Mouse (Mus musculus): ENCODE measurements at regions not wholly inside any gene's neighbourhood (a gene's known extent, or its start where the extent isn't known, plus 50 kb on each side); places are given as distances from the start of the nearest gene placed in this dataset.

DNA sequence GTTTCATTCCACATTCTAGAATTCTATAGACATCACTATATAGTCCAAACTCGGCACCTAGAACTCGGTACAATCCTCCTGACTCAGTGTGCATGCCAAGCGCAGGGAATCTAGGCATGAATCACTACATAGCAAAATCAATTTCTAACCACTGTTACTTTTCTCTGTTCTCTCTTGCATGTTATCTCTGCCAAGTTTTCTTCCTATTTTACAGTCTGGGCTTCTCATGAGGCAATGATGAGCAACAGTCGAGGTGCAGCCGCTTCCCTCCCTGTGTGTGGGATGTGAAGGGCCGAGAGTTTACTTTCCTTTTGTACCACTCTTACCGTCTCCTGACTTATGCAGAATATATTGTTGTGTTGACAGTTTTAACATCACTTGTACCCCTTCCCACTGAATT, 204.4 kb upstream of the Klf12 start:
- no peaks in the 10 kb centered on the region for H3K9me3 ChIP-seq (ENCODE audit: low read length)
- peaks cover 4% of the 10 kb centered on the region; the same call in 1 of the 2 replicates for H3K4me1 ChIP-seq (replicated peaks; ENCODE audit: low read depth, low read length)
- H3K27me3 ChIP-seq (ENCODE audit: insufficient read depth, low read length) = no peaks in the 10 kb centered on the region
- TF ChIP-seq CTCF (conservative IDR thresholded peaks at IDR 0.05; ENCODE audit: low read length) (no peak), NANOG (IDR thresholded peaks at IDR 0.05; ENCODE audit: borderline replicate concordance, low read length) (no peak), POU5F1 (IDR thresholded peaks at IDR 0.05; ENCODE audit: borderline replicate concordance, low read length) (no peak)
- H3K4me3 ChIP-seq (replicated peaks; ENCODE audit: low read length) = no peak overlapping the region
- H3K36me3 ChIP-seq (ENCODE audit: insufficient read depth, low read length) = no peaks in the 10 kb centered on the region

DNA sequence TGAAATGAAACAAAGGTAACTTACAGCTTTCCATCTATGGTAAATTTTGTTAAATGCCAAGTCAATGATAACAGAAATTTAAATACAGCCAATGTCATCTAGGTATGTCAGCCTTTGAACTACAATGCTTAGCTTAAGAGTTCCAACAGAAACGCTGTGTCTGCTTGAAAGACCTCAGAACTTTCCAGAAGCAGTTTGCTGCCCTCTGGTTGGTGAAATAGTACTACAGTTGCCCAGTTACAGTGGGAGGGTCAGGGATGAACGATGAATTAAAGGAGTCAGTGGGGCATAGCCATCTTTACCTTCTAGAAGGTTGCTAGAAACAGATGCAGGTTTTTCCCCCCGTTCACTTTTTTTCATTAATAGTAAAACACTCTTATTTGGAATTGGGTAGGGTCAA, 201.0 kb upstream of the Klf12 start:
- H3K9me3 ChIP-seq (ENCODE audit: low read length) = no peaks in the 10 kb centered on the region
- H3K4me1 ChIP-seq (replicated peaks; ENCODE audit: low read depth, low read length) = peaks cover 4% of the 10 kb centered on the region; the same call in 1 of the 2 replicates
- H3K27me3 ChIP-seq (ENCODE audit: insufficient read depth, low read length) = 0 out of 2 replicates have a peak, but pooled peaks cover under 1% of the 10 kb centered on the region
- 0 out of 2 replicates have a peak, but pooled peaks have one; percentile 6 for TF ChIP-seq CTCF (conservative IDR thresholded peaks at IDR 0.05; ENCODE audit: low read length)
- no peak for TF ChIP-seq POU5F1 (IDR thresholded peaks at IDR 0.05; ENCODE audit: borderline replicate concordance, low read length)
- no peak overlapping the region for H3K4me3 ChIP-seq (replicated peaks; ENCODE audit: low read length)
- no peaks in the 10 kb centered on the region for H3K36me3 ChIP-seq (ENCODE audit: insufficient read depth, low read length)

GRCm38 (mm10) chr14:100484101-100484500, 199.6 kb upstream of the Klf12 start:
- no peak for TF ChIP-seq POU5F1 (IDR thresholded peaks at IDR 0.05; ENCODE audit: borderline replicate concordance, low read length)
- TF ChIP-seq NANOG (IDR thresholded peaks at IDR 0.05; ENCODE audit: borderline replicate concordance, low read length) = no peak
- TF ChIP-seq CTCF (conservative IDR thresholded peaks at IDR 0.05; ENCODE audit: low read length) = no peak
- H3K27me3 ChIP-seq (ENCODE audit: insufficient read depth, low read length) = 0 out of 2 replicates have a peak, but pooled peaks cover 3% of the 10 kb centered on the region
- no peak overlapping the region for H3K4me3 ChIP-seq (replicated peaks; ENCODE audit: low read length)
- H3K4me1 ChIP-seq (replicated peaks; ENCODE audit: low read depth, low read length) = peaks cover 4% of the 10 kb centered on the region; the same call in 1 of the 2 replicates
- H3K9me3 ChIP-seq (ENCODE audit: low read length) = no peaks in the 10 kb centered on the region
- no peaks in the 10 kb centered on the region for H3K36me3 ChIP-seq (ENCODE audit: insufficient read depth, low read length)

DNA sequence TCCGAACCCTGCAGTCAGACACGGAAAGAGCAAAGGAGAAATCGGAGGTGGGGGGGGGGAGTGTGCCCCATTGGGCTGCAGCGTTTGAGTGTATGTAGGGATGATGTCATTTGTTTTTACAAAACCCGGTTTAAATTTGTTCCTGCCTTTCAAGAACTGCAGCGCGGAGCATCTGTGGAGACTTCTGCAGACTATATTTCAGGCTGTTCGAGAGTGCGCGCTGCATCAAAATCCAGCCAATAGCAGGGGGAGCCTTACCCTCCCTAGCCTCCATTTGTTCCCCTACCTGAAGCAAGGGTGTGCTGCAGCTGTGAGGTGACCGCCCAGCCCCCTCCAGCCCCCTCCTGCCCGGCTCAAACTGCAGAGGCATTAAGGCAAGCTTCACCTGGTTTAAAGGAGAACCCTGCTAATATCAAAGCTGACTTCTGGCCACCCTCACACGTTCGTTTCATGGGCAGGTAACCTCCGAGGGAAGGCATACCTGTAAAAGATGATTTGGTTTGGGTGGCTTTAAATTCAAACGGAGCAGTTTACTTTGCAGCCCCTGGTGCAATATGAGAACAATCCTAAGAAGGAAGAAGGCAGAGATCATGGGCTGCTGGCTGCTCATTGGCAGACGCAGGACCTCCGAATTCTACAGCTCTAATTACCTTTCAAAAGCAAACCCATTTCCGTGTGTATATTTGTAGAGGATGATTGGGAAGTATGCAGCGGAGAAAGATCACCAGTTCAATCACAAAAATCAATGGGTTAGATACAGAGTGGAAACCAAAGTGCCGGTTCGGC, 193.3 kb upstream of the Klf12 start:
- H3K4me1 ChIP-seq (replicated peaks; ENCODE audit: low read depth, low read length) = peaks cover 18% of the 10 kb centered on the region
- H3K4me3 ChIP-seq (replicated peaks; ENCODE audit: low read length) = peak overlapping the region; percentile 54
- no peaks in the 10 kb centered on the region for H3K9me3 ChIP-seq (ENCODE audit: low read length)
- 0 out of 2 replicates have a peak, but pooled peaks cover 9% of the 10 kb centered on the region for H3K27me3 ChIP-seq (ENCODE audit: insufficient read depth, low read length)
- H3K36me3 ChIP-seq (ENCODE audit: insufficient read depth, low read length) = no peaks in the 10 kb centered on the region
- TF ChIP-seq NANOG (IDR thresholded peaks at IDR 0.05; ENCODE audit: borderline replicate concordance, low read length) (no peak), POU5F1 (IDR thresholded peaks at IDR 0.05; ENCODE audit: borderline replicate concordance, low read length) (no peak), CTCF (conservative IDR thresholded peaks at IDR 0.05; ENCODE audit: low read length) (no peak)

- Histone ChIP-seq H3K9me3 (ENCODE audit: low read length) (no peaks in the 10 kb centered on the region), H3K4me3 (replicated peaks; ENCODE audit: low read length) (no peak overlapping the region), H3K27me3 (ENCODE audit: insufficient read depth, low read length) (no peaks in the 10 kb centered on the region), H3K36me3 (ENCODE audit: insufficient read depth, low read length) (no peaks in the 10 kb centered on the region), H3K4me1 (replicated peaks; ENCODE audit: low read depth, low read length) (no peaks in the 10 kb centered on the region)
- TF ChIP-seq CTCF (conservative IDR thresholded peaks at IDR 0.05; ENCODE audit: low read length) = no peak
Observed at GRCm38 (mm10) chr14:100468311-100468710, 183.8 kb upstream of the Klf12 start.

DNA sequence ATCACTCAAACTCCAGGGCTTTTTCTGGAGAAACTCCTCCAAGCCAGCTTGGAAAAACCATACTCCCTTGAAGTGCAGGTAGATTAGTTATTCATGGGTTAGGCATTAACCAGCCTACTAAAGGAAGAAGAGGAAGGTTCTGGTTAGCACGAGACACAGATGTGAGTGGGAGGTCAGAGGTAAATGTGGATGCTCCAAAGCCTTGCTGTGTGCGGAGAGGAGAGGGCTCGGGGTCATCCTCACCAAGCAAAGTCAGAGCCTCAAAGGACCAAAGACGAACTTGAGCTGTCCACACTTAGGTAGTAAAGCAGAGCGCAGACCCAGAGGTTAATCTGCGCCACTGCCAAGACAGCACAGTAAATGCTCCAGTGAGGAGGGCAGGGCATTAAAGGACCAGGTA, 177.8 kb upstream of the Klf12 start:
- no peak for TF ChIP-seq CTCF (conservative IDR thresholded peaks at IDR 0.05; ENCODE audit: low read length)
- TF ChIP-seq NANOG (IDR thresholded peaks at IDR 0.05; ENCODE audit: borderline replicate concordance, low read length) = no peak
- no peak for TF ChIP-seq POU5F1 (IDR thresholded peaks at IDR 0.05; ENCODE audit: borderline replicate concordance, low read length)
- no peaks in the 10 kb centered on the region for H3K27me3 ChIP-seq (ENCODE audit: insufficient read depth, low read length)
- no peaks in the 10 kb centered on the region for H3K36me3 ChIP-seq (ENCODE audit: insufficient read depth, low read length)
- H3K9me3 ChIP-seq (ENCODE audit: low read length) = no peaks in the 10 kb centered on the region
- no peak overlapping the region for H3K4me3 ChIP-seq (replicated peaks; ENCODE audit: low read length)
- H3K4me1 ChIP-seq (replicated peaks; ENCODE audit: low read depth, low read length) = peaks cover 47% of the 10 kb centered on the region

- no peaks in the 10 kb centered on the region for H3K9me3 ChIP-seq (ENCODE audit: low read length)
- H3K27me3 ChIP-seq (ENCODE audit: insufficient read depth, low read length) = no peaks in the 10 kb centered on the region
- no peaks in the 10 kb centered on the region for H3K36me3 ChIP-seq (ENCODE audit: insufficient read depth, low read length)
- no peak for TF ChIP-seq CTCF (conservative IDR thresholded peaks at IDR 0.05; ENCODE audit: low read length)
- H3K4me3 ChIP-seq (replicated peaks; ENCODE audit: low read length) = no peak overlapping the region
- peaks cover 47% of the 10 kb centered on the region for H3K4me1 ChIP-seq (replicated peaks; ENCODE audit: low read depth, low read length)
Observed at GRCm38 (mm10) chr14:100461141-100462043, 176.9 kb upstream of the Klf12 start.

DNA sequence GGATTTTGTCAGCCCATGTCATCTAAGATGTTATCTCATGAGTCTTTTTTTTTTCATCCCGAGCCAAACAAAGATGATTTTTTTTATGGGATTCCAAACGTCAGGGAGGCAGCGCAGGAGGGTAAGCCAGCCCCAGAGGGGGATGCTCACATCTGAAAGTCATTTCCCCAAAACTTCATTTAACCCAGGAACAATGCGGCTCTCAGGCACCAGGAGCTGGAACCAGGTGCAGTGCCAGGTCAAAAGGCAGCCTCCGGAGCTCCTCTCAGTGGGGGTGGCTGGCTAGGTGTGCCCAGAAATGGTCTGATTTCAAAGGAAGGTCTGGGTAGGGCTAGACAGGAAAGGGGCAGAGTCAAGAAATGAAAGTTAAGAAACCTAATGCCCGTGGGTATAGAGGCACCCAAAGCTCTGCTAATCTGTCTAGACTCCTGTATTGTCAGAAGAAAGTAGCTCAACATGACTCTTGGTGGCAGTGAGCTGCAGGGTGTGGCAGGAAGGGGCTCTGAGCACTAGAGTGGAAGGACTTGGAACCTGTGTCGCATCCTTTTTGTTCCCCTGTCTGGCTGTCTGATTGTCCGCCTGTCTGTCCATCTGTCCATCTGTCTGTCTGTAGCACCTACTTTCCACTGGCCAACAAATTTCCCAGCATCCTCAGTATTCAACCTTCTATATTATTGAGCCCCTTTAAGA, 175.3 kb upstream of the Klf12 start:
- no peaks in the 10 kb centered on the region for H3K36me3 ChIP-seq (ENCODE audit: insufficient read depth, low read length)
- no peaks in the 10 kb centered on the region for H3K27me3 ChIP-seq (ENCODE audit: insufficient read depth, low read length)
- no peaks in the 10 kb centered on the region for H3K9me3 ChIP-seq (ENCODE audit: low read length)
- peaks cover 47% of the 10 kb centered on the region for H3K4me1 ChIP-seq (replicated peaks; ENCODE audit: low read depth, low read length)
- TF ChIP-seq NANOG (IDR thresholded peaks at IDR 0.05; ENCODE audit: borderline replicate concordance, low read length) = no peak
- TF ChIP-seq CTCF (conservative IDR thresholded peaks at IDR 0.05; ENCODE audit: low read length) = no peak
- TF ChIP-seq POU5F1 (IDR thresholded peaks at IDR 0.05; ENCODE audit: borderline replicate concordance, low read length) = no peak
- H3K4me3 ChIP-seq (replicated peaks; ENCODE audit: low read length) = peak overlapping the region; percentile 39; the same call in 1 of the 2 replicates
